In genomic region chr12:44967448-44967847, GRCm38 (mm10) we compare ENCODE assay signal across 19 mouse cellular contexts.
"Had no signal": no experiment of that assay in that cellular context is flagged by ENCODE, and none has a peak within 500 bp of the region (broad histone marks: within the 10 kb centered on the region; RNA-seq: fewer than 3 reads in every experiment).

No protein-coding gene starts in this region.

- H3K9ac ChIP-seq: lung, embryonic 15.5 days; midbrain, embryonic 12.5 days; neural tube, embryonic 13.5 days; neural tube, embryonic 15.5 days had no signal

- H3K4me3 ChIP-seq: lung, embryonic 15.5 days; midbrain, embryonic 10.5 days; midbrain, embryonic 12.5 days; myocyte; neural tube, embryonic 13.5 days; neural tube, embryonic 15.5 days had no signal

- H3K27ac ChIP-seq: lung, embryonic 15.5 days; midbrain, embryonic 10.5 days; midbrain, embryonic 12.5 days; neural tube, embryonic 13.5 days; neural tube, embryonic 15.5 days had no signal

- H3K9me3 ChIP-seq: lung, embryonic 15.5 days; midbrain, embryonic 10.5 days; midbrain, embryonic 12.5 days; neural tube, embryonic 13.5 days; neural tube, embryonic 15.5 days had no signal

- H3K4me2 ChIP-seq: lung, embryonic 15.5 days; midbrain, embryonic 12.5 days; neural tube, embryonic 13.5 days; neural tube, embryonic 15.5 days had no signal

- ATAC-seq: lung, postnatal 0 days; midbrain, embryonic 16.5 days had no signal

- H3K4me1 ChIP-seq: lung, embryonic 15.5 days; midbrain, embryonic 10.5 days; midbrain, embryonic 12.5 days; neural tube, embryonic 13.5 days; neural tube, embryonic 15.5 days had no signal

- DNase-seq: lung, adult 18-20 months; lung, postnatal 4 days; midbrain, embryonic 14.5 days; retina, postnatal 1 day; right cerebral cortex, adult 18-20 months; right cerebral cortex, postnatal 25 days; right cerebral cortex, postnatal 4 days; spleen, adult 18-20 months; thymus, adult 18-20 months; thymus, postnatal 14 days; thymus, postnatal 36 days had no signal

- H3K27me3 ChIP-seq: lung, embryonic 15.5 days; midbrain, embryonic 12.5 days; neural tube, embryonic 13.5 days; neural tube, embryonic 15.5 days had no signal

- H3K36me3 ChIP-seq: lung, embryonic 15.5 days; midbrain, embryonic 10.5 days; midbrain, embryonic 12.5 days; neural tube, embryonic 13.5 days; neural tube, embryonic 15.5 days had no signal
